7 mouse cellular contexts compared by ENCODE assay signal in genomic region chr2:70978271-70978670, GRCm38 (mm10).
DNase-seq lines count a peak whose midpoint lies in the region; ATAC-seq lines count a peak whose summit lies in the region.

No protein-coding gene starts in this region.

- no peak for ATAC-seq in megakaryocyte progenitor cell, adult 5-6 weeks (replicated peaks; ENCODE audit: poor library complexity)

- peak; percentile 6 to 10 for DNase-seq in layer of hippocampus, postnatal 36 days
- no peak for DNase-seq in layer of hippocampus, postnatal 10 days (ENCODE audit: low spot score in 2 of 2)
- peak; percentile 41 for DNase-seq in adrenal gland, postnatal 10 days
- peak; percentile 57 to 78 for DNase-seq in heart, adult 9 months (ENCODE audit: low spot score in 2 of 2)
- peak; percentile 62 for DNase-seq in lung, postnatal 14 days
- no peak for DNase-seq in urinary bladder, postnatal 4 days (ENCODE audit: low spot score in 2 of 2)

Comparison
In these comparisons a context has a peak if more than half of its experiments do, and no peak if none do; other contexts are left out.
1. DNase-seq: peak in layer of hippocampus, postnatal 36 days (2 of 2), adrenal gland, postnatal 10 days (single experiment), heart, adult 9 months (2 of 2) and lung, postnatal 14 days (single experiment); none in layer of hippocampus, postnatal 10 days (0 of 2) and urinary bladder, postnatal 4 days (0 of 2).